Mouse (Mus musculus) thymus, adult 18-20 months (tissue): ENCODE measurements around the gene Fam160a1.

Experiments used
- DNase-seq, 2 experiments: peaks; one replicate each; pipeline ENCODE4 v3.0.0; 2022; ENCODE audit warnings: mixed read lengths in 2 of 2

Fam160a1 gene

GRCm38 (mm10) chr3:85817191-85817590 lies at the start of gene Fam160a1:
Gene Fam160a1, minus strand, starts transcription at chr3:85817291.
- no peak for DNase-seq

GRCm38 (mm10) chr3:85863996-85864395 lies 46.9 kb upstream of the Fam160a1 start:
- no peak for DNase-seq

GRCm38 (mm10) chr3:85862886-85863285 lies 45.8 kb upstream of the Fam160a1 start:
- DNase-seq: no peak

- no peak for DNase-seq
Measured at GRCm38 (mm10) chr3:85860996-85861395, 43.9 kb upstream of the Fam160a1 start.

- DNase-seq: no peak
Measured at GRCm38 (mm10) chr3:85859311-85859710, 42.2 kb upstream of the Fam160a1 start.

GRCm38 (mm10) chr3:85858140-85859135 lies 41.3 kb upstream of the Fam160a1 start:
- DNase-seq: no peak

- no peak for DNase-seq
Measured at GRCm38 (mm10) chr3:85857083-85857482, 40.0 kb upstream of the Fam160a1 start.

GRCm38 (mm10) chr3:85855947-85856346 lies 38.9 kb upstream of the Fam160a1 start:
- DNase-seq: no peak

- no peak for DNase-seq
Measured at GRCm38 (mm10) chr3:85855043-85855442, 38.0 kb upstream of the Fam160a1 start.

GRCm38 (mm10) chr3:85854143-85854542 lies 37.1 kb upstream of the Fam160a1 start:
- DNase-seq: no peak

- DNase-seq: no peak
Measured at GRCm38 (mm10) chr3:85853715-85854114, 36.6 kb upstream of the Fam160a1 start.

- no peak for DNase-seq
Measured at GRCm38 (mm10) chr3:85850079-85850478, 33.0 kb upstream of the Fam160a1 start.

GRCm38 (mm10) chr3:85846316-85846715 lies 29.2 kb upstream of the Fam160a1 start:
- no peak for DNase-seq

GRCm38 (mm10) chr3:85845341-85845740 lies 28.2 kb upstream of the Fam160a1 start:
- no peak for DNase-seq

GRCm38 (mm10) chr3:85842881-85843218 lies 25.8 kb upstream of the Fam160a1 start:
- no peak for DNase-seq

GRCm38 (mm10) chr3:85842177-85842880 lies 25.2 kb upstream of the Fam160a1 start:
- no peak for DNase-seq

- DNase-seq: no peak
Measured at GRCm38 (mm10) chr3:85841454-85842176, 24.5 kb upstream of the Fam160a1 start.

GRCm38 (mm10) chr3:85833627-85834026 lies 16.5 kb upstream of the Fam160a1 start:
- no peak for DNase-seq

GRCm38 (mm10) chr3:85832490-85833155 lies 15.5 kb upstream of the Fam160a1 start:
- DNase-seq: no peak

GRCm38 (mm10) chr3:85831785-85832184 lies 14.7 kb upstream of the Fam160a1 start:
- no peak for DNase-seq

GRCm38 (mm10) chr3:85829047-85829446 lies 12.0 kb upstream of the Fam160a1 start:
- no peak for DNase-seq

- DNase-seq: no peak
Measured at GRCm38 (mm10) chr3:85827815-85828214, 10.7 kb upstream of the Fam160a1 start.

- DNase-seq: no peak
Measured at GRCm38 (mm10) chr3:85827283-85827682, 10.2 kb upstream of the Fam160a1 start.
